Mouse (Mus musculus): ENCODE measurements around the gene Atp6v0c.
"Not testable (repeated sequence)": the region's sequence is repeated elsewhere in the genome, so short reads cannot be mapped to it uniquely, and the experiment has no call there.

Atp6v0c gene

GRCm38 (mm10) chr17:24157121-24157520 lies 12.4 kb downstream of the Atp6v0c start:
- no peak for DNase-seq (ENCODE audit: low spot score)

GRCm38 (mm10) chr17:24156394-24156793 lies 13.1 kb downstream of the Atp6v0c start:
- no peak for DNase-seq (ENCODE audit: low spot score)

- DNase-seq (ENCODE audit: low spot score), result no peak
Measured at GRCm38 (mm10) chr17:24155742-24156141, 13.8 kb downstream of the Atp6v0c start.

GRCm38 (mm10) chr17:24154463-24154862 lies 15.0 kb downstream of the Atp6v0c start:
- no peak for DNase-seq (ENCODE audit: low spot score)

- peak; percentile 87 for DNase-seq (ENCODE audit: low spot score)
Measured at GRCm38 (mm10) chr17:24151890-24152563, 17.5 kb downstream of the Atp6v0c start.

- DNase-seq (ENCODE audit: low spot score), result no peak
Measured at GRCm38 (mm10) chr17:24151382-24151781, 18.1 kb downstream of the Atp6v0c start.

- DNase-seq (ENCODE audit: low spot score), result no peak
Measured at GRCm38 (mm10) chr17:24150824-24151223, 18.7 kb downstream of the Atp6v0c start, which contains the start of gene Pdpk1. Gene Pdpk1, minus strand, starts transcription at chr17:24150924.

GRCm38 (mm10) chr17:24149421-24149820 lies 20.1 kb downstream of the Atp6v0c start:
- no peak for DNase-seq (ENCODE audit: low spot score)

GRCm38 (mm10) chr17:24142897-24143296 lies 26.6 kb downstream of the Atp6v0c start:
- DNase-seq (ENCODE audit: low spot score), result no peak

- peak; percentile 97 for DNase-seq (ENCODE audit: low spot score)
Measured at GRCm38 (mm10) chr17:24141425-24141920, 28.0 kb downstream of the Atp6v0c start.

GRCm38 (mm10) chr17:24140845-24141424 lies 28.6 kb downstream of the Atp6v0c start:
- peak; percentile 26 for DNase-seq (ENCODE audit: low spot score)

- DNase-seq (ENCODE audit: low spot score), result no peak
Measured at GRCm38 (mm10) chr17:24139968-24140367, 29.5 kb downstream of the Atp6v0c start.

- no peak for DNase-seq (ENCODE audit: low spot score)
Measured at GRCm38 (mm10) chr17:24139256-24139655, 30.2 kb downstream of the Atp6v0c start.

- no peak for DNase-seq (ENCODE audit: low spot score)
Measured at GRCm38 (mm10) chr17:24137226-24137880, 32.1 kb downstream of the Atp6v0c start.

GRCm38 (mm10) chr17:24134062-24134461 lies 35.4 kb downstream of the Atp6v0c start:
- no peak for DNase-seq (ENCODE audit: low spot score)

GRCm38 (mm10) chr17:24132919-24133318 lies 36.6 kb downstream of the Atp6v0c start:
- not testable (repeated sequence) for DNase-seq (ENCODE audit: low spot score)

GRCm38 (mm10) chr17:24131570-24131969 lies 37.9 kb downstream of the Atp6v0c start:
- no peak for DNase-seq (ENCODE audit: low spot score)

- DNase-seq (ENCODE audit: low spot score), result not testable (repeated sequence)
Measured at GRCm38 (mm10) chr17:24129246-24129645, 40.3 kb downstream of the Atp6v0c start.

- no peak for DNase-seq (ENCODE audit: low spot score)
Measured at GRCm38 (mm10) chr17:24127592-24127991, 41.9 kb downstream of the Atp6v0c start.

- DNase-seq (ENCODE audit: low spot score), result no peak
Measured at GRCm38 (mm10) chr17:24126801-24127200, 42.7 kb downstream of the Atp6v0c start.

- DNase-seq (ENCODE audit: low spot score), result no peak
Measured at GRCm38 (mm10) chr17:24119446-24119845, 50.1 kb downstream of the Atp6v0c start.
